Mouse (Mus musculus): ENCODE measurements around the gene Bcar3. TPM values are rescaled to one million over a fixed set of nuclear protein-coding genes. Genes with fewer than 3 reads are reported as not detected.

Bcar3 gene
- total RNA-seq, 2 experiments from 2014 or later, result 1.6 to 5.0 TPM

GRCm38 (mm10) chr3:122291828-122292227, 2.1 kb upstream of the Bcar3 start:
- no peak for ATAC-seq (replicated peaks; ENCODE audit: poor library complexity)

GRCm38 (mm10) chr3:122292300-122293222, 1.4 kb upstream of the Bcar3 start:
- ATAC-seq (replicated peaks; ENCODE audit: poor library complexity), result peak; percentile 63

GRCm38 (mm10) chr3:122293223-122293953, 548 bp upstream of the Bcar3 start:
- ATAC-seq (replicated peaks; ENCODE audit: poor library complexity), result peak; percentile 13; the same call in 1 of the 2 replicates

- peak; percentile 72 for ATAC-seq (replicated peaks; ENCODE audit: poor library complexity)
Measured at GRCm38 (mm10) chr3:122295511-122295910, 1.6 kb downstream of the Bcar3 start.

GRCm38 (mm10) chr3:122296979-122297378, 3.0 kb downstream of the Bcar3 start:
- ATAC-seq (replicated peaks; ENCODE audit: poor library complexity), result no peak

GRCm38 (mm10) chr3:122300983-122301919, 7.3 kb downstream of the Bcar3 start:
- ATAC-seq (replicated peaks; ENCODE audit: poor library complexity), result peak; percentile 91

- no peak for ATAC-seq (replicated peaks; ENCODE audit: poor library complexity)
Measured at GRCm38 (mm10) chr3:122304560-122304959, 10.6 kb downstream of the Bcar3 start.

- ATAC-seq (replicated peaks; ENCODE audit: poor library complexity), result peak; percentile 37
Measured at GRCm38 (mm10) chr3:122307894-122308671, 14.1 kb downstream of the Bcar3 start.

- no peak for ATAC-seq (replicated peaks; ENCODE audit: poor library complexity)
Measured at GRCm38 (mm10) chr3:122308981-122309380, 15.0 kb downstream of the Bcar3 start.

- peak; percentile 86 for ATAC-seq (replicated peaks; ENCODE audit: poor library complexity)
Measured at GRCm38 (mm10) chr3:122312078-122312477, 18.1 kb downstream of the Bcar3 start.

GRCm38 (mm10) chr3:122312936-122313629, 19.1 kb downstream of the Bcar3 start:
- ATAC-seq (replicated peaks; ENCODE audit: poor library complexity), result no peak

GRCm38 (mm10) chr3:122313936-122314335, 20.0 kb downstream of the Bcar3 start:
- no peak for ATAC-seq (replicated peaks; ENCODE audit: poor library complexity)

- ATAC-seq (replicated peaks; ENCODE audit: poor library complexity), result peak; percentile 26; the same call in 1 of the 2 replicates
Measured at GRCm38 (mm10) chr3:122316621-122317020, 22.7 kb downstream of the Bcar3 start.

- no peak for ATAC-seq (replicated peaks; ENCODE audit: poor library complexity)
Measured at GRCm38 (mm10) chr3:122317339-122317738, 23.4 kb downstream of the Bcar3 start.

- peak; percentile 55 for ATAC-seq (replicated peaks; ENCODE audit: poor library complexity)
Measured at GRCm38 (mm10) chr3:122322226-122322625, 28.3 kb downstream of the Bcar3 start.

GRCm38 (mm10) chr3:122323841-122324240, 29.9 kb downstream of the Bcar3 start:
- no peak for ATAC-seq (replicated peaks; ENCODE audit: poor library complexity)

- ATAC-seq (replicated peaks; ENCODE audit: poor library complexity), result no peak
Measured at GRCm38 (mm10) chr3:122324528-122324927, 30.6 kb downstream of the Bcar3 start.

- no peak for ATAC-seq (replicated peaks; ENCODE audit: poor library complexity)
Measured at GRCm38 (mm10) chr3:122330484-122330883, 36.5 kb downstream of the Bcar3 start.

- no peak for ATAC-seq (replicated peaks; ENCODE audit: poor library complexity)
Measured at GRCm38 (mm10) chr3:122333493-122333892, 39.6 kb downstream of the Bcar3 start.

Measured in megakaryocyte progenitor cell, adult 5-6 weeks (primary cell).